Mouse (Mus musculus): ENCODE measurements at regions not wholly inside any gene's neighbourhood (a gene's known extent, or its start where the extent isn't known, plus 50 kb on each side); places are given as distances from the start of the nearest gene placed in this dataset.
A peak's percentile ranks its signal among the peaks of the same experiment; 100 is the strongest.

DNA sequence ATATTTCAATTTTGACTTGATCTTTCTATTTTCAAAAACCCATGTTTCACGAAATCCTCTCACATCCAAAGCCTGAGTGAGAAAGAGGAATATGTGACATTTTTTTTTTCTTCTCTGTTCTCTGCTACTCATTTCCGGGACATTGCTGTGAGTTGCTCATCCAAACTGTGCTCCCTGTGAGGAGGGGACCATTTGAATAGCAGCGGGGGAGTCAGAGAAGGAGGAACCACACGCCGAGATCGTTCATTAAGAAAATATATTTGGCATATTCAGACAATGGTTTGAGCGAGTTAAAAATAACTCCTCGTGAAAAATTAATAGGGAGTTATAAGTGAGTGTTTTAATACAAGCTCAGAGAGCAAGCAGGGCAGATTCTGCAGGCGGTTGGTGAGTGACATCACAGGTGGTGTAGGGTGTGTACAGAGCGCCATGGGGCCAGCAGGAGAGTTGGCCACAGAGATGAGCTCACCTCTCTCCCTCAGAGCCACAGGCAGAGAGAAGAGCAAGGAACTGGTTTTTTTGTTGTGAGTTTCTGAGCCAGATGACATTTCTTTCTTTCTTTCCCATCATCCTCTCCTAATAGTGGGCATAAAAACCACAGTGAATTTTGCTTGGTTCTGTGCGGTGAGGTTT lies 54.4 kb upstream of the Calcoco1 start:
- DNase-seq, result no peak

DNA sequence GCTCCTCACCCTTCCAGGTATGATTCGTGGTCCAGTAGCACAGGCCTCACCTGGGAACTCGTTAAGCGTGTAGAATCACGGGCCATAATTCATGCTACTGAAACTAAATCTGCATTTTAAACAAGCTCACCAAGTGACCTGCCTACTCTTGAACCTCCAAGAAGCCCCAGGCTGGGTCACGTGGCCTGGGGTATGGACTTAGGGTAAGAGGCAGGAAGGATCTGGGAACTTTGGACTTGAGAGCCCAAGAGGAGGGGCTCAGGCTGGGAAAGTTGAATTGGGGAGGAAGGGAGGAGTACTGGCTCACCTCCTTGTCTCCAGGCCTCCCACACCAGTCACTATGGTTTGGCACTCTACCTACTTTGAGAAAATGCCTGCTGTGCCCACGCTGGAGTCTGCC lies 58.6 kb upstream of the Calcoco1 start:
- DNase-seq, result peak; percentile 84 to 86

GRCm38 (mm10) chr15:102782988-102783799 lies 61.2 kb upstream of the Calcoco1 start:
- DNase-seq, result peak; percentile 62

GRCm38 (mm10) chr15:102785055-102785820 lies 63.3 kb upstream of the Calcoco1 start:
- DNase-seq, result peak; percentile 64 to 87

DNA sequence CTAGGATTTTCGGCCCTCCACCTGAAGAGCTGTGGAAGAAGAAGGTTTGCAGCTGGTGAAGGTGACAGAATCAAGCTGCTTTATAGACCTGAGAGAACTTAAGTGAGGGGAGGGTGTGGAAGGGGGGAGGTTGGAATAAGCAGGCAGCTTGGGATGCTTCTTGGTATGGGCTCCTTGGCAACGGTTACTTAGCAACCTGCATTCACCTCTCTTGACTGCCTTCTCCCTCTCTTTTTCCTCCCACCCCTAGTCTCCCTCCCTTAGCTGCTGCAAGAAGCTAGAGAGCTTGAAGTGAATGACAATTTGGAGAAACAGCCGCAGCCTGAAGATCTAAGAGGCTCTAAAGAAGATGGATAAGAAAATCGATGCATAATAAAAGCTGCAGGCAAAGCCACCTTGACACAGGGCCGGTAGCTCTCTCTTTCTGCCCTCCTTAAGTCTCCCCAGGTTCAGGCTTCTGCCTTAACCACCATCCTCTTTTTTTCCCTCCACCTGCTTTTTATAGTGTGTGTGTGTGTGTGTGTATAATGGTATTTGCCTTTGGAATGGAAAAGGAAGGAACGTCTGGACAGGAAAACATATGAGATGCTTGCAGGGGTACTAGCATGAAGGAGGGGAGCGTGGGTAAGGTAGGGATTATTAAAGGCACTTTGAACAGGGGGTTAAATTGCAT lies 67.0 kb upstream of the Calcoco1 start:
- DNase-seq, result no peak

GRCm38 (mm10) chr15:102797020-102797618 lies 75.1 kb upstream of the Calcoco1 start:
- DNase-seq, result no peak

DNA sequence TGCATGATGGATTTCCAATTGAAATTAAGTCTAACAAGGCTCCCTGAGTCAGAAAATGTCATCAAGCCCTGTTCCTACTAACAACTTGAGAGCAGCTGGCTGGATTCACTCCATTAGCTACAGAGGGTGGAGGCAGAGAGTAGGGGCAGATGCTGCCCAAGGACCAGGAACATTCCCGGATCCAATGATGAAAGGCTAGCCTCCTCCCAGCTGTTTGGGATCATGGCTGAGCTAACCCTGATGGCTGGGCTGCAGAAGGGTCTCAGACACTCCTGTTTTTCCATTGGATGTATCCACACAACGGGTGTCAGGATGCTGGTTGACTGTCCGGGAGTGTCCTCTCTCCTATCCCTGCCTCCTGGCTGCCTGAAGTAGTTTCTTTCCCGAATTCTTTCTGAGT lies 78.1 kb upstream of the Calcoco1 start:
- DNase-seq, result no peak

DNA sequence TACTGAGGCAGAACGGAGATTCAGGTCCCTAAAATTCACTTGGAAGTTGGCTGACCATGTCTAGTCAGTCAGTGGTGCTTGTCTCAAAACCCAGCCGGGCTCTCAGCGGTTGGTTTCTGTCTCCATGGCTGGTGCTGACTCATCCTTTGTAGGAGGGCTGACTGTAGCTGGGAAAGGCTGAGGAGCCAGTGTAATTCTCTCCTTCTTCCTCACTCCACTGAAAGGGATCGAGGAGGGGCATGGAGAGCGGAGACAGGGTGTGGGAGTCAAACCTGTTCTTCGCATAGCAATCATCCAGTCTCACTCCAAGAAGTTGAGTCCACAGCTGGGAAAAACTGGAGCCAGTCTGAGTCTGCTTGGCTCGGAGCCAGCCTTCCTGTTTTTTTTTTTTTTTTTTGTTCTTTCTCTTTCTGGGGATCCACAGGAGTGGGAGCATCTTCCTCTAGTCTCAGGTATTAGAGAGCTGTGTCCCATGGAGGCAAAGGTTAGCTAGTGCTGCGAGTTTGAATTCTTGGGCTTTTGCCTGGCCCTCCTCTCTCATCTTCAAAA lies 80.4 kb upstream of the Calcoco1 start:
- peak in 1 of 2 experiments; percentile 7 for DNase-seq

DNA sequence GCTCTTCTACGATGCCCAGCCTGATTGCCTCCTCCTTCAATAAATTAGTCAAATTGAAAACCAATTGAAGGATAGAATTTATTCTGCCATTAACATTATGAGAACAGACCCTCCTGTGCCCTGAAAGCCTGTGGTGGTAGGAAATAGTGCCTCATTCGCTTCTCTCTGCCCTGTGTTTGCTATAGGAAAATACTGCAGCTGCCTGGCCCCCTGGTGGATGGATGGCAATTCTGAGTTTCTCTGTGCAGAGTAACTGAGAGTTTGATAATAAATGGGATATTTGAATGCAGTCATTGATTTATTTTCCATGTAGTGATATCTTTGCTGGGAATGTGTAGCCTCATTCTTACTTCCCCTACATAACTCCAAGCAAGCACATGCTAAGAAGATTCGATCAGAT lies 85.4 kb upstream of the Calcoco1 start:
- DNase-seq, result peak; percentile 4 to 65

GRCm38 (mm10) chr15:102819181-102819580 lies 97.2 kb upstream of the Calcoco1 start:
- no peak for DNase-seq

GRCm38 (mm10) chr15:102839688-102840087 lies 81.2 kb upstream of the Hoxc13 start:
- DNase-seq, result no peak

DNA sequence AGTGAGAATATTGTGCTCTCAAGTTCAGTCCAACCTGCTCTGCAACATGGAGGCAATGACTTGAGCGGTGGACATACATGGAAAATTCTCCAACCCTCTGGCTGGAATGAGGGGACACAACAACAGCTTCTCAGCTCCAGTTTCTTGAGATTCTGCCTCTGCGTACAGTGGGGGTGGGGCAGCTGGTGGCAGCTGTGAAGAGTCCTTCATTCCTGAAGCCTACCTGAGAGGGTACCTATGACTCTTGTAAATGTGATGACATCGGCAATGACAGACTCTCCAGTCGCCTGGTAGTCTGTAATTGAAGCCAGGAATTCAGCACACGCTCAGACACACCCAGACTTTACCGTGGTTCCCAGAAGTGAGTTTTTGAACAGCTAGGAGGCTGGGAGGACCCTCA lies 58.5 kb upstream of the Hoxc13 start:
- DNase-seq, result no peak

- no peak for DNase-seq
Observed at GRCm38 (mm10) chr15:102866788-102867187, 54.1 kb upstream of the Hoxc13 start.

Measured in kidney, postnatal 36 days (tissue).